Mouse (Mus musculus) neural tube, embryonic 10.5 days (tissue): ENCODE measurements around the gene Gsap.
"Not testable (repeated sequence)": the region's sequence is repeated elsewhere in the genome, so short reads cannot be mapped to it uniquely, and the experiment has no call there.

Experiments
- DNase-seq: peaks from one replicate; pipeline ENCODE4 v3.0.0-alpha.2; 2017; ENCODE audit warnings: low spot score; ENCODE audit errors: extremely low spot score

The Gsap gene

DNA sequence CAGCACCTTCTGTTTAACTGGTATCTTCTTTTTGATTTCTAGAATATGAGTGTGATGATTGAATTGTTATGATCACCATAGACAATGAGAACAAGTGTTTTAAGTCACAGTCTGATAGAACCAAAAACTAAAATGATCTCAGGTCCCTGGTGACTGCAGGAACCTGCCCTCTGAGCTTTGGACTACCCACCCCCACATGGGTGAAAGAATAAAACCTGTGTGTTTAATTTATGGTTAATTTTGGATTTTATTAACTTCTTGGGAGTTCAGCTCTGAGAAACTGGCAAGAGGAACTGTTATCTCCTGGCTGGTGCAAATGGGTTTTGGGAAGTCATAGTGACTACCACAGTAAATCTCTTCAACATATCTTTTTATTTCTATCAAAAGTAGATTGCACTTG is 6.6 kb upstream of the Gsap start:
- DNase-seq: no peak

DNA sequence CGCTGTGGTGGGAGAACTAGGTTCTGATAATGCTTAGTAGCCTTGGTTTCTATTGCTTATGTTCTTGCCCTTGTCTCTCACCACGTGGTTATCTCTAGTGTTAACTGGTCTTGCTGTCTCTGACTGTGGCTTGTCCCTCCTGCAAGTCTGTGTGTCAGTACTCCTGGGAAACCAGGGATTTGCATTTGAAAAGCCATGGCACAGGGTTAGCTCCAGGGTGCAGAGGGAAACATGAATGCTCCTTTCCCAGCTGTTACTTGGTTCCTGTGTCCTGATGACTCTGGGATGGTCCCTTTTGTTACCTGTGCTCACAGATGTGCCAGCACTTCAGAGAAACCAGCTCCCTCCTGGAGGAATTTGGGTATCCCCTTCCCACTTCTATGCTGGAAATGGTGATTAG is 3.0 kb upstream of the Gsap start:
- DNase-seq: not testable (repeated sequence)

- no peak for DNase-seq
These were observed 766 bp downstream of the Gsap start for GRCm38 (mm10) chr5:21186821-21187220.

GRCm38 (mm10) chr5:21188435-21188834 is 2.4 kb downstream of the Gsap start:
- DNase-seq: no peak

GRCm38 (mm10) chr5:21189036-21189435 is 3.0 kb downstream of the Gsap start:
- no peak for DNase-seq

- DNase-seq: no peak
These were observed 3.4 kb downstream of the Gsap start for GRCm38 (mm10) chr5:21189460-21189859.

DNA sequence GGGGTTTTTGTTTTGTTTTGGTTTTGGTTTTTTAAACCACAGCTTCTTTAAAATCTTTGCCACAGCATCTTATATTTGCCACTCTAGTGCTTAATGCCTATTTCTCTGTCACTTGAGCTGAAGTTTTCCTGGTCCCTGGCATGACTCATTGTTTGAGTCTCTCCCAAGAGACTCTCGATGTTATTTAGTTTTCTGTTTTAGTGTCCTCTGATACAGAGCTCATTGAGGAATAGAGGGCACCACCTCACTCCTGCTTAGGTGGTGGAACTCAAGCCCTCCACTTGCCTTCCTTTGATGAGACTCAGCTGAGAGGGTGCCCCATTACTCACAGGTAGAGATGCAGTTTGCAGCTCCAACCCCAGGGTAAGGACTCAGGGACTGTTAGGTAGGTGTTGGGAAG is 17.4 kb downstream of the Gsap start:
- DNase-seq: no peak

- DNase-seq: no peak
These were observed 18.1 kb downstream of the Gsap start for GRCm38 (mm10) chr5:21204157-21204556.

DNA sequence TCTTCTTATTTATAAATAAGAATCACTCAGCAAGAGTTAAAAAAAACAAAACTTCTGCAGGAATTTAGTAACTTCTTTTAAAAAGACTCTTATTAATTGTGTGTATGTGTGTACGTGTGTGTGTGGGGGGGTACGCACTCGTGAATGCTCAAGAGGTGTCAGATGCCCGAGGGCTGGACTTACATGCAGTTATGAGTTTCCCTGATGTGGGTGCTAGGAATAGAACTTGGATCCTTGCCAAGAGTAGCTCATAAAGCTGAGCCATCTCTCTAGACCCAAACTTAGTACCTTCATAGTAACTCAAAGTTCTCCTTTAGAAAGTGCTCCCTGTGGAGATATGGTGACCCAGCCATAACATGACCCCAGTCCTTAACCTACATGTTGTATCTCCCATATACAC is 20.0 kb downstream of the Gsap start:
- no peak for DNase-seq

- no peak for DNase-seq
These were observed 25.4 kb downstream of the Gsap start for GRCm38 (mm10) chr5:21211406-21211805.

GRCm38 (mm10) chr5:21212933-21213332 is 26.9 kb downstream of the Gsap start:
- DNase-seq: no peak

GRCm38 (mm10) chr5:21213801-21214200 is 27.7 kb downstream of the Gsap start:
- no peak for DNase-seq

DNA sequence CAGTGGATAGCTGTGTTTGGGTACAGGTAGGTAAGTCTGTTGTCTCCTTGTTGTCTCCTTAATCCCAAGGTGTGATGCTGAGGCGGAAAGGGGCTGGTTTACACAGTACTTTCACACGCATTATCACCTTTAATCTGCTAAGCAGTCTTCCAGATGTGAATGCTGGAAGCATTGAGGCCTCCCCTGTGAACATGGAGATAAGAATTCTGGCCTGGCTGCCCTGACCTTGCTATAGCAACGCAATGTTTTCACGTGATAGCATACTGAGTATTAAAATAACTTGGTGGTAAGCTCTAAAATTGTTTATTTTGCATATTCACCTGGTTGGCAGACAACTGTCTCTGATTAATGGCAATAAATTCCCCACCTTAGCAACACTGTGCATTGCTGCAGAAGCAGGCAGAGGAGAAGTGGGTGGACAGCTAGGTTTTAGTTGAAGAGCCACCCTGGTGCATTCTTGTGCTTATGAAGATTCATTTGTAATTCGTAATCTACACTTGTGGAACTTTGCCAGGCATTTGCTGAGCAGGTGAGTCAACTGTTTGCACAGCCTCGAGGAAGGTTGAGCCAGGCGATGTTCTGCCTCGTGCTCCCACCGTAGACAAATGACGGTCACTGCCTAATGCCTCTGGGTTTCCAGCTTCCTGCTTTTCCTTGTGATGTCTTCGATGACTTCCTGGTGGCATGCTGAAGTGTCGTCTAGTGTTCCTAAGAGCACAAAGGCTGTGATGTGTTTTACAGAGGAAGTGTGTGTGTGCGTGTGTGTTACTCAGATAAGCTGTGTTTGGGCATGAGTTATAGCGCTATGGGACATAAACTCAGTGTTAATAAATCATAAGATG is 31.6 kb downstream of the Gsap start:
- DNase-seq: no peak

DNA sequence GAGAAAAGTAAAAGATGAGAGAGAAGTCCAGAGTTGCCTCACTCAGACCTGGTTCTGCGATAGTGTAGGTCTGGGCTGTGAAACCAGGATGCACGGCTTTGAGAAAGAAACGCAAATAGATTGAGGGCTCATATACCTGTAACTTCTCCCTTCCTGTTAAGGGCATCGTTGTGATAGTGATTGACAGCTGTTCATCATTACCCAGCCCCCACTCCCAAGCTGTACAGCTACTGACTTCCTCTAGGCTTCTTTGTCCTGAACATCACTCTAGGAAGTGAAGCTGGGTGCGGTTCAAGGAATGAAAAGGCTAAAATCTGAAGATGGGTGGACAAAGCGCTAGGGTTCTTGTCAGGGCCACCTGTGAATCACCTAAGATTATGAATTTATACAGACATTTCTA is 46.8 kb downstream of the Gsap start:
- no peak for DNase-seq

DNA sequence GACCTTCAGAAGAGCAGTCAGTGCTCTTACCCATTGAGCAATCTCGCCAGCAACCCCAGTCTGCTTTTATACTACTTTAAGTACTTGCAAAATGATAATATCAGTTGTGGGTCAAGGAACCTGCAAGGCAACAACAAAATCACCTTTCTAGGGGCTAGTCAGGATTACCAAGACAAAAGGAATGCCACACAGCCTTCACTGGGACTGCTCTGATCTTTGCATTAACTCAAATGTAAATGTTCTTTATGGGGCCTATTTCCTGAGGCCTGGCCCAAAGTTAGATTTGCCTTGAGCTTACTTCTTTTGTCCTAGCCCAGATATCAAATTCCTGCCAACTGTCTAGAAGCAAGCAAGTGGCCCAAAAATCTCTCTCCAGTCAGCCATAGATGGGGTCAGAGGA is 58.5 kb downstream of the Gsap start:
- DNase-seq: no peak

DNA sequence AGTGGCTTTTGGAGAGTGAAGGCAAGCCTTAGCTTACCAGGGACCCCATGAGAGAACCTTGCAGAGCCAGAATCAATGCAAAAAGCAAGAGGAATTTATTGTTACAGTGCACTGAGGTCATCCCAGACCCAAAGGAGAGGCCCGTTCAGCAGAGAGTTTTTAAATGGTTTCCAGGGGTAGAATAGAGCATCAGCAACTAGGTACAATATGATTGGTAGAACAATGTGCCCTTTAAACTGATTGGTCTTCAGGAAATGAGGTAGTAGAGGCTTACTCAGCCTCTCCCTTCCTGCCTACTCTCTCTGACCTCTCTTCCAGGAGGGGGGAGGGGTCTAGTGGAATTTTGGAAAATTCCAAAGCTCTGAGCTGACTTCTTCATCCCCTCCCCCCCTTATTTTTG is 59.2 kb downstream of the Gsap start:
- no peak for DNase-seq

GRCm38 (mm10) chr5:21246794-21247193 is 60.7 kb downstream of the Gsap start:
- no peak for DNase-seq

GRCm38 (mm10) chr5:21247916-21248315 is 61.9 kb downstream of the Gsap start:
- no peak for DNase-seq

DNA sequence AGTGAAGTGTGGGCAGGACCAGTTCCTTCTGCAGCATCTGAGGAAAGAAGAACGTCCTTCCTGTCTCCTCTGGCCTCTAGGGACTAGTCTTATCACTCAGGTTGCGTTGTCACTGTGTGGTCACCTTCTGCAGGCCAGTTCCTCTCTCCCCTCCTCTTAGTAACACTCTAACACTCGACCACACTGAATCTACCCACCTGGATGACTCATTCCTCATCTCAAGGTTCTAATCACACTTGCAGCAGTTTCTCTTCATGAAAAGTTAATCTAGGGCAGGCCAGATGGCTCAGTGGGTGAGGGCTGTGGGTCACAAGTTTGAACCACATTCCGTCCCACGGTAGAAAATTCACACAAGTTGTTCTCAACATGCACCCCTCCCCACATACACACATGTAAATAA is 62.8 kb downstream of the Gsap start:
- no peak for DNase-seq

DNA sequence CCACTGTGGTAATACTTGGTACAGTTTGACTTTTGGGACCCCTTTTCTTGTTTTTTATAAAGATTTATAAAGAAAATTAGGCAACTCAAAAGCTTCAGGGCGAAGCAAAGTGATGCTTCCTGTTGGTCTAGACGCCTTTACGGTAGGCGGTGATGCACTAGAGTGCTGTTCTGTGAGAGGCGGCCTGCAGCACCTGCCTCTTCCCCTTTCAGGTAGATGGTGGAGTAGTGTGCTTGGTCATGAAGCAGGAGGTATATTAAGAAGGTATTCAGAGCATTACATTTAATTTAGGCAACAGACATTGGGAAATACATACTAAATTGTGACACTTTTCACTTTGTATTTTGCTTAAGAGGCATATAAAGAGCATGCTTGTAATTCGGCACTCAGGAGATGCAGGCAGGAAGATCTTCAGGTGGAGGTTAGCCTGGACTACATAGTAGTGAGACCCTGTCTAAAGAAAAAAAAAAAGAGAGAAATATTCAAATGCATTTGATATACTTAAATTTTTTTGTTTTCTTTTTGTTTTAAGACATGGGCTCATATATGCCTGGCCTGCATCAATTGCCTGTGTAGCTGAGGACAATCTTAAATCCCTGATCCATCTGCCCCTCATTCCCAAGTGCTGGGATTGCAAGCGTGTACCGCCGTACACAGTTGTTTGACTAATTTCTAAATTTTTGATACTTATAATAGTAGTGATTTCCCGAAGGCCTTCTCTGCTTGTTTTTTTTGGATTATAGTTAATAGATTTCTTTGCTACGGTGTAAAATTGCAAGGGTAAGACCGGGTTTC is 68.9 kb downstream of the Gsap start:
- no peak for DNase-seq

DNA sequence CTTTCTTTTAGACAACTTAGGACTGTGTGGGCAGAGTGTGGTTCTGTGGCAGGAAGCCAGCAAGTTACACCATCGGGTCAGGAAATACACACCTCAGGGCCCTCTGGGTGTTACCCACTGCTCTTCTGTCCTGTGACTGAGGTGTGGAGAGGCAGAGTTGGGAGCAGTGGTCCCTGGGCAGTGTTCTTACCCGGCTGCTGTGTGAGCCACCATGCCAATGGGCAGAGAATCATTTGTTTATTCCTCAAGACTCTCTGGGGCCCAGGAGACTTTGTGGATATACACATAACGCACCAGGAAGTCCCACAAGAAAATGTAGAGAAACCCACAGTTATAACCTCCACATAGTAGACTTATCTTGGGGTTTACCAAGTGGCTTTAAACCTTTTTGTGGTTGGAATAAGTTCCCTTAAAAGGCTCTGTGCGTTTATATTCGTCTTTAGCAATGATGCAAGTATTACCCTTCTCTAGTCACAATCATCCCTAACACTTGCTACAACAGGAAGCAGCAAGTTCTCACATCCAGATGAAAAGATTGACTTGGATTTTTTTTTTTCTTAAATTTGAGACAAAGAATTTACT is 69.6 kb downstream of the Gsap start:
- no peak for DNase-seq

DNA sequence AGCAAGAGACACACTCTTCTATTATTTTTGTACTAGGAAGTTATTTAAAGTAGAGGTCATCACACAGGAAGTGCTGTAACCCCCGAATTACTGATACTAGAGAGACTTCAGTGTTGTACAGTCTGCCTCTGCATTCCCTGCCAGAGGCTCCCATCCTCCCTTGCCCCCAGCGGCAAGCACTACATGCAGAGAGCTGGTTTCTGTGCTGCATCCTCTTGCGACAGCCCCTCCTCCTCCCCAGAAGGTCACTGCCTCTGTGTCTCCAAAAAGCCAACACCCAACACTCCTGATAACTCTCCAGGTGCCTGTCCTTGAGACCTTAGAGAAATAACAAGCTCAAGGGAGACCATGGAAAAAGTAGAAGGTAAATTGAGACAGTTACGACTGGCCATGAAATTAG is 71.1 kb downstream of the Gsap start:
- DNase-seq: no peak
